Mouse (Mus musculus) ES-E14 (cell line): ENCODE data around the gene Man1a2. TPM values are rescaled to one million over a fixed set of nuclear protein-coding genes. Genes with fewer than 3 reads are reported as not detected.

ENCODE experiments used
- DNase-seq: peaks from one replicate; pipeline ENCODE4 v3.0.0-alpha.2; 2013; ENCODE audit warnings: low read depth, low spot score
- H3K27ac ChIP-seq: 2 replicates; pipeline ENCODE4 v1.5.1; 2012; ENCODE audit warnings: low read depth, mild to moderate bottlenecking, low read length, moderate library complexity, mixed read lengths; ENCODE audit not compliant: poor library complexity, insufficient read depth, severe bottlenecking
- H3K36me3 ChIP-seq: 2 replicates; pipeline ENCODE4 v1.6.1; 2012; ENCODE audit warnings: mild to moderate bottlenecking, low read length, moderate library complexity, mixed read lengths; ENCODE audit not compliant: control insufficient read depth, poor library complexity, insufficient read depth, severe bottlenecking
- H3K4me1 ChIP-seq, 2 experiments: fragments of 150-350 bp in 1 of 2; sonication (generic) in 1 of 2; 2 replicates each; pipeline ENCODE4 v1.6.1; 2012; ENCODE audit warnings: low read length in 2 of 2, mild to moderate bottlenecking in 1 of 2, mixed read lengths in 1 of 2; ENCODE audit not compliant: control insufficient read depth in 2 of 2, insufficient read depth in 2 of 2, poor library complexity in 1 of 2
- H3K4me3 ChIP-seq, 2 experiments: fragments of 150-350 bp in 1 of 2; sonication (generic) in 1 of 2; 2 replicates each; pipeline ENCODE4 v1.5.1; 2012; ENCODE audit warnings: low read length in 2 of 2, low read depth in 1 of 2, mild to moderate bottlenecking in 1 of 2, mixed read lengths in 1 of 2; ENCODE audit not compliant: insufficient read depth in 1 of 2, poor library complexity in 1 of 2, severe bottlenecking in 1 of 2
- H3K9ac ChIP-seq: 2 replicates; pipeline ENCODE4 v1.6.1; 2012; ENCODE audit warnings: low read depth, mild to moderate bottlenecking, low read length, mixed read lengths; ENCODE audit not compliant: poor library complexity, insufficient read depth, severe bottlenecking
- H3K9me3 ChIP-seq: fragments of 150-350 bp; sonication (generic); 2 replicates; pipeline ENCODE4 v1.6.1; 2012; ENCODE audit warnings: low read depth, mild to moderate bottlenecking, low read length; ENCODE audit not compliant: control insufficient read depth, insufficient read depth
- CHD2 ChIP-seq: IDR thresholded peaks from 2 replicates; pipeline ENCODE4 v1.6.1; 2014; ENCODE audit warnings: mild to moderate bottlenecking, low read depth, low read length, inconsistent platforms
- HCFC1 ChIP-seq: IDR thresholded peaks from 2 replicates; pipeline ENCODE4 v1.6.1; 2012; ENCODE audit warnings: low read length, inconsistent platforms, borderline replicate concordance; ENCODE audit not compliant: insufficient read depth
- MAFK ChIP-seq: IDR thresholded peaks from 2 replicates; pipeline ENCODE4 v1.6.1; 2014; ENCODE audit warnings: mild to moderate bottlenecking, low read depth, low read length, inconsistent platforms; ENCODE audit not compliant: insufficient read depth
- ZC3H11A ChIP-seq: IDR thresholded peaks from 2 replicates; pipeline ENCODE4 v1.6.1; 2012; ENCODE audit warnings: low read depth, mild to moderate bottlenecking, inconsistent platforms, low read length, borderline replicate concordance
- ZNF384 ChIP-seq: IDR thresholded peaks from 2 replicates; pipeline ENCODE4 v1.6.1; 2012; ENCODE audit warnings: low read depth, low read length, inconsistent platforms
- in situ Hi-C, 2 experiments: fragments of 600-800 bp; cut with MboI; formaldehyde crosslinking; loops; one replicate each; pipeline ENCODE4 v1.15.1; 2025; ENCODE audit warnings: low sequenced_read_pairs in 2 of 2, inconsistent platforms in 1 of 2; ENCODE audit not compliant: unreplicated experiment in 2 of 2
- total RNA-seq: library from RNA; depleted of rRNA; stranded (reverse); fragments of 300-350 nt; gene quantifications from 2 replicates; pipeline ENCODE4 v1.2.3, GENCODE M21; 2012

The Man1a2 gene
- total RNA-seq, 1 experiment, result 55.3 TPM

GRCm38 (mm10) chr3:100682841-100683240 lies 2.5 kb downstream of the Man1a2 start:
- Histone ChIP-seq H3K27ac (no peak overlapping the region), H3K4me1 (peaks cover 6 to 9% of the 10 kb centered on the region in 2 experiments; a peak in 2 of 4 replicates), H3K4me3 (no peak overlapping the region), H3K9me3 (no peaks in the 10 kb centered on the region), H3K36me3 (no peaks in the 10 kb centered on the region), H3K9ac (no peak overlapping the region)
- TF ChIP-seq CHD2 (no peak), HCFC1 (no peak), ZC3H11A (no peak), ZNF384 (no peak), MAFK (no peak)
- in situ Hi-C loops, result no loop called here
- no peak for DNase-seq

- H3K36me3 ChIP-seq, result no peaks in the 10 kb centered on the region
- H3K4me3 ChIP-seq, result no peak overlapping the region
- no peak for TF ChIP-seq CHD2
- TF ChIP-seq HCFC1, result no peak
- no peak for TF ChIP-seq ZNF384
- no peak for TF ChIP-seq ZC3H11A
- DNase-seq, result no peak
- H3K9me3 ChIP-seq, result no peaks in the 10 kb centered on the region
- in situ Hi-C loops, result no loop called here
- H3K27ac ChIP-seq, result no peak overlapping the region
- H3K9ac ChIP-seq, result no peak overlapping the region
- peaks cover 6 to 11% of the 10 kb centered on the region in 2 experiments; a peak in 2 of 4 replicates for H3K4me1 ChIP-seq
These were observed 3.0 kb downstream of the Man1a2 start for GRCm38 (mm10) chr3:100682281-100682680.

- in situ Hi-C loops, result no loop called here
- Histone ChIP-seq H3K36me3 (no peaks in the 10 kb centered on the region), H3K9me3 (no peaks in the 10 kb centered on the region), H3K4me3 (no peak overlapping the region), H3K27ac (no peak overlapping the region), H3K9ac (no peak overlapping the region), H3K4me1 (peaks cover 6 to 11% of the 10 kb centered on the region in 2 experiments; a peak in 2 of 4 replicates)
- DNase-seq, result no peak
- TF ChIP-seq HCFC1 (no peak), MAFK (no peak), CHD2 (no peak), ZC3H11A (no peak), ZNF384 (no peak)
These were observed 3.7 kb downstream of the Man1a2 start for GRCm38 (mm10) chr3:100681448-100682092.

DNA sequence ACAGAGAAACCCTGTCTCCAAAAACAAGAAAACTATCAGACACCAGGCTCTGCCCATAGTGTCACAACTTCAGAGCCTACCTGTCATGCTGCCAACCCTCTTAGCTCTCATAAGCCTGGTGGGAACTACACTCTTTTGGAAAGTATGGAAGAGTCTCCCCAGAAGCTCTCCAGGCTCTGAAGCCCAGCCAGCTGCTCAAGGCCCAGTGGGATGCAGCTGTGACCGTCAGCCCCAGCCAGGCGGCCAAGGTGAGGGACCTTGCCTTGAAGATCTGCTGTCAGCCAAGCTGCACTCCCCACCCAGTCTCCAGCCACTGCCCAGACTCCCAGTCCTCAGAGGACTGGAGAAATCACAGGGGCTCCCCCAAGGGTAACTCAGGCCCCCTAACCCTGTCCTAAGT lies 5.1 kb downstream of the Man1a2 start:
- H3K4me3 ChIP-seq, result no peak overlapping the region
- in situ Hi-C loops, result no loop called here
- H3K9me3 ChIP-seq, result no peaks in the 10 kb centered on the region
- H3K9ac ChIP-seq, result no peak overlapping the region
- no peak for DNase-seq
- H3K27ac ChIP-seq, result no peak overlapping the region
- no peaks in the 10 kb centered on the region for H3K36me3 ChIP-seq
- H3K4me1 ChIP-seq, result peaks cover 6 to 9% of the 10 kb centered on the region in 2 experiments; a peak in 2 of 4 replicates
- TF ChIP-seq CHD2 (no peak), MAFK (no peak), ZC3H11A (no peak), ZNF384 (no peak), HCFC1 (no peak)
